Mouse (Mus musculus) natural killer cell, adult 2 months (primary cell): ENCODE results near the gene Nbeal1.
A peak's percentile ranks its signal among the peaks of the same experiment; 100 is the strongest.
"Not testable (repeated sequence)": the region's sequence is repeated elsewhere in the genome, so short reads cannot be mapped to it uniquely, and the experiment has no call there.

Experiments
- DNase-seq, 2 experiments: peaks; one replicate each; pipeline ENCODE4 v3.0.0; 2022; ENCODE audit warnings: low spot score in 2 of 2

Nbeal1 gene

DNA sequence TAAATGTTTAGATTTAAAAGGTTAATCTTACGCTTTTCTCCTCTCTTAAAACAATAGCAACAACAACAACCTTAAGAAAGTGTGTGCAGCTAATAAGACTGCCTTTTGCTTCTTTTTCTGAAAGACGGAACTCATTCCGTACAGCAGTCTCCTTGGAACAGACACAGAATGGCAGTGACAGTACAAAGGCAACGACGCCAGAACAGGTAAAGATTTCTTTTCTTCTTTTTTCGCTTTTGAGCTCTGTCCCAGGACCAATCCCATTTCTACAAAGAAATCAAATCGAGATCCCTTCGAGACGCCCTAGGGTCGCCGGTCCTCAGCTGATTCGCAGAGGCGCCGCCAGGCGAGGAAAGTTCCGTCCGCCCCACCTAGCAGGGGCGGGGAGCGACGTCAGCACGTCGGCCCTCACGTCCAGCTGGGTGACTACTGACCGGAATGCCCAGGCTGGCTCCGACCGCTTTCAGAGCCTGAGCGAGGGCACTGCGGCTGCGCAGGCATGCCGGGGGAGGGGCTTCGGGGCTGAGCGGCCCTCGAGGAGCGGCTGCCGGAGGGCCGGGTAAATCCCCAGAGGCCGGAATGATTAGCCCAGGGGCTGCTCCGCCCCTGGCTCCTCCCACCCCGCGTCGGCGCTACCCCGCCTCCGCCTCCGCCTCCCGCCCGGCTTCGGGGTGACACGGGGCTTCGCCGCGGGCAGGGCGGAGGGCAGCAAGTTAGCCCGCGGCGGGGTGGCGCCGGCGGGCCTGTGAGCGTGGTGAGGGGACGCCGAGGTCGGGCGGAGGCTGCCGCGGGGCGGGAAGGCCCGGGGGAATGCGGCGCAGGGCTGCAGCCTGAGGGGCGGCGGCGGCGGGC is at the start of gene Nbeal1:
Gene Nbeal1, plus strand, starts transcription at position 668 of the 852 bp plus-strand sequence.
- peak; percentile 98 to 99 for DNase-seq

- no peak for DNase-seq
Observed at GRCm38 (mm10) chr1:60137346-60137745, 43.1 kb upstream of the Nbeal1 start.

DNA sequence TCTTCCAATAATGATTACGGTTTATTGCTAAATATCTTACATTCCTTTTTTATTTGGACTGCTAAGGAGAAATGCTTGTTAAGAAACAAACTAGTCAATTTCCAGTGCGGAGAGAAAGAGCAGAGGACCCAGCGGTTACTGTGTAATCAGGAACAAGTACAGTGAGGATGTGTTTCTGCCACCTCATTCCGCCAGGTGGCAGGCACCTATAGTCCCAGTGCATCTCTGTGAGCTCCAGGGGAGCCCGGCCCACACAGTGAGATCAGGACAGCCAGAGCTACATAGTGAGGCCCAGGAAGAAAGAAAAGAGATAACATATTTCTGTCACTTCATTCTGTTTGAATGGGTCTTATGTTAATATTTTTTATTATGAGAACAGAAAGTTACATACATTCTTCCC is 27.7 kb upstream of the Nbeal1 start:
- DNase-seq, result no peak

GRCm38 (mm10) chr1:60156651-60157050 is 23.7 kb upstream of the Nbeal1 start:
- DNase-seq, result no peak

GRCm38 (mm10) chr1:60158411-60158810 is 22.0 kb upstream of the Nbeal1 start:
- peak; percentile 55 to 61 for DNase-seq

DNA sequence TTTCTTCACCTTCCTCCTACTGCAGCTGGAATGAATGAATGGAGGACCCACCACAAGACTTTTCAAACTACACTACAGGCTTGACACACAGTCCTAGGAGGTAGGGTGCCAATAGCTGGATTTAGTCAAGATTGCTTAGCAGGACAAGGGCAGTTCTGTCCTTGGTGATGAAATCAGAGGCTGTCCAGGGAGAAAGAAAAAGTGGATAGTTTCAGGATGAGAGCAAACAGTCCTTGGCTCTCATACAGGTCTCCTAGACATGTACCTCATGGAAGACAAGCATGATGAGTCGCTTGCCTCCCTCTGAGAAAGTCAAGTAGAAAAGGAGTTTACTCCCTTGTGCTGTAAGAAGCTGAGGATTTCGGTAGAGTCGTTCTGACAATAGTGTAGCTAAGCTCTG is 16.7 kb upstream of the Nbeal1 start:
- no peak for DNase-seq

GRCm38 (mm10) chr1:60169626-60170025 is 10.8 kb upstream of the Nbeal1 start:
- DNase-seq, result no peak

DNA sequence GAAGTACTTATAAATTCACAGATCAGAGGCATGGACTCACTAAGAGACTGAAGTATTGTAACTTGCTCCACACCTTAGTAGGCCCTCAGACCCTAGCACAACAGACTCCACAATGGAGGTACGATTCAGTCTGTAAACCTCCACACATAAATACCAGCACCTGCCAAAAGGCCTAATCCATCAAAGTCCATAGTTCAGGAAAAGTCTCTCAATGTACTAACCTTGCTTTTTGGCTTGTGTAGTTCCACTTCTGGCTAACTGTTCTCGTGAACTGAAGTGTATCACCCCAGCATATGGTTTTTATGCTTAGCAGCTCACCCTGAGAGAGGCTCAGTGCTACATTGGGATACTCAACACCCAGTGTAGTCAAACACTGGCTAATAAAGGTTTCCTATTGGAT is 10.1 kb upstream of the Nbeal1 start:
- DNase-seq, result no peak

DNA sequence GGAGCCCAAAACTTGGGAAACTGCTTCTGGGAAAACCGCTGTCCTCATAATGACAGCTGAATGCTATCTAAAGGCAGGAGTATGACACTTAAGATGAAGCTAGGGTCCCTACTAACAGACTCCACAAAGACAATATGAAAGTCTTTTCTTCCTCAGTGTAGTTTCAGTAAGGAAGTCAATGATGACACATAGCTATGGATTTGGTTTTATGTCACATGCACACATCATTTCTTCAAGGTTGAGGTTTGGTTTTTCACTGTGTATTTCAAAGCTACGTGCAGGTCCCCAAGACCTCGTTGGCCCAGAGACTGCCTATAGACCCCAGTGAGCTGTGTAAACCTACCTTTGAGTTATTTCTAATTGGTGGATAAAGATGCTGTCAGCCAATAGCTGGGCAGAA is 7.3 kb upstream of the Nbeal1 start:
- no peak for DNase-seq

DNA sequence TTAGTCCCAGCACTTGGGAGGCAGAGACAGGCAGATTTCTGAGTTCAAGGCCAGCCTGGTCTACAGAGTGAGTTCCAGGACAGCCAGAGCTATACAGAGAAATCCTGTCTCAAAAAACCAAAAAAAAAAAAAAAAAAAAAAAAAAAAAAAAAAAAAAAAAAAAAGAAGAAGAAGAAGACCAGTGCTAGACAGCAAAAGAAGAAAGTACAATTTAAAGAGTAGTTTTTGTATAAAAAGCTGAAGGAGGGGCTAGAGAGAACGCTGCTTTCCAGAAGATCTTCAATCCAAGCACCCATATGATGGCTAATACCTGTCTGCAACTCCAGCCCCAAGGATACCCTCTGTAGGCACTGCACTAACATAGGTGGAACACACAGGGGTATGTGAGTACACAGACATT is 2.6 kb upstream of the Nbeal1 start:
- DNase-seq, result not testable (repeated sequence)

DNA sequence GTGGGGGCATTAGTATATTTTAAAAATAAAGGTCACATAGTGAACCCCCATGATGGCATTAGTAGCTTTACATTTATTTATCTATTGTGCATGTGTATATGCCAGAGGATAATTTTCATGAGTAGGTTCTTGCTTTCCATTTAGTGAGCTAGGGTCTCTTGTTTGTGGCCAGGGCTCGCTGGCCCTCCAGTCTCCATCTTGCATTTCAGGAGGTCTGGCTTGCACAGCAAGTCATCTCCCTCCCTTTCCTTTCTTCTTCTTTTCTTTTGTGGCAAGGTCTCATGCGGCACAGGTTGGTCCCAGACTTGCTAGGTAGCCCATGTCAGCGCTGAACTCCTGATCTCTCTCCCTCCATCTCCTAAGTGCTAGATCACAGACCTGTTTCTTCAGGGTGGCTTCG is 1.0 kb upstream of the Nbeal1 start:
- no peak for DNase-seq

DNA sequence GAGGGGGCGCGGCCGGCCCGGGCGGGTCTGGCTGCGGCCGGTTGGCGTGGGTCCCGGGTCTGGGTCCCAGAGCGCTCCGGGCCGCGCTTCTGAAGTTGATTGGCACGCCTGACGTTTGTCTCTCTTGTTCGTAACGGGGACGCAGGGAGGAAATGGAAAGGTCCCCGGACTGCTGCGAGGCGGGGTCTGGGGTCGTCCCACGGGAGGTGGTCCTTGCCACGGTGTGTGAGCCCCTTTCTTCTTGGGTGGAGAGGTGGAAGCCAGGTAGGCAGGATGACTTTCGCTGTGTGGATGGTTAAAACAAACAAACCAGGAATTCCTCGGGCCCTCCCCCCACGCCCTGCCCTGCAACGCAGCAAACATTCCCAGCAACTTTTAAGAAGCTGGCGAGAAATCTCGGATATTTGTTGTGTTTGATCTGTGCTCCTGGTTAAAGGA is 404 bp downstream of the Nbeal1 start:
- DNase-seq, result no peak

GRCm38 (mm10) chr1:60188454-60188853 is 8.1 kb downstream of the Nbeal1 start:
- no peak for DNase-seq

- no peak for DNase-seq
Observed at GRCm38 (mm10) chr1:60196813-60197212, 16.4 kb downstream of the Nbeal1 start.

DNA sequence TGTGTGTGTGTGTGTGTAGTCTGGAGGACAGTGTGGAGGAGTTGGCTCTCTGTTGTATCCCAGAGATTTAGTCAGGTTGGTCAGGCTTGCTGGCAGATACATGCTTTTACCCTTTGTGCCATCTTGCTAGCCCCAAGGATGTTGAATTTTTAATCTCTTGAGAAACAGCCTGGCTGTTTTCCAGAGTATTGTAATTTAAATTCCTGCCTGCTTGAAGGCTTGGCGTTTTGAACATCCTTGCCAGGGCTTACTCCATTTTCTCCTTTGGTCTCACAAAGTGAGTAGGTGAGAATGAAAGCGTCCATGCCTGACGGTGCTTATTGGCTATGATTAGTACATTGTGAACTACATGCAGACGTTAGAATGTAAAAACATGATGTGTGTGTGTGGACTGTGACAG is 18.6 kb downstream of the Nbeal1 start:
- no peak for DNase-seq

DNA sequence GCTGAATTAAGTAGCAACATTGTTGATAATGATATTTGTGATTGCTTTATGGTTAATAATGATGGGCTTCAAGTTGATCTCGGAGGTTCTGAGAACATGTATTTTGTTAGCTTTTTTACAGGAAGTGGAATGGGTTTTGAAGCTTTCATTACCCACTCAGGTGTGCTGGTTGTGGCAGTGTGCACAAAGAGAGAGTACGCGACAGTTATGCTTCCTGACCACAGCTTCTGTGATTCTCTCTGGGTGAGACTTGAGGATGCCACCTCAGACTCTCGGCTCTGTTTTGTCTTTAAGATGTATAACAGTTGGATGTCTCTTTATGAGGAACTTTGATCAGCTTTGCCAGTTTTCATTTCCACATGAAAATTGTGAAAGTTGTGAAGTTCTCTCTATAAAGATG is 55.9 kb downstream of the Nbeal1 start:
- DNase-seq, result no peak

- no peak for DNase-seq
Observed at GRCm38 (mm10) chr1:60240430-60240829, 60.0 kb downstream of the Nbeal1 start.

GRCm38 (mm10) chr1:60268113-60268512 is 87.7 kb downstream of the Nbeal1 start:
- no peak for DNase-seq

GRCm38 (mm10) chr1:60269314-60269713 is 88.9 kb downstream of the Nbeal1 start:
- DNase-seq, result no peak

- DNase-seq, result peak in 1 of 2 experiments; percentile 5
Observed at GRCm38 (mm10) chr1:60272471-60272870, 92.1 kb downstream of the Nbeal1 start.

DNA sequence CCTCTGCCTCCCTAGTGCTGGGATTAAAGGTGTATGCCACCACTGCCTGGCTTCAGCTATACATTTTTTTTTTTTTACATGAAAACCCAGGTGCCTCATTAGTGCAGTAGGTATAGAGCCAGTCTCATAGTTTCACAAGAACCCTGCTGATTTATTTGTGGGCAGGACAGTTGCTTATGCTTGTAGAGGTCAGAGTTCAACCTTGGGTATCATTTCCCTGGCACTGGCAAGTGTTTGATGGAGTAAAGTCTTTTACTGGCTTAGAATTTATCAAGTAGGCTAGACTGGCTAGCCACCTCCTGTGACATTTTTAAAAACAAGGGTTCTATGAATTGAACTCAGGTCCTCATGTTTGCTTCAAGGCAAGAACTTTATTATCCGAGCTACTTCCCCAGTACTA is 113.5 kb downstream of the Nbeal1 start:
- no peak for DNase-seq

GRCm38 (mm10) chr1:60342808-60343629 is 162.6 kb downstream of the Nbeal1 start, which contains the start of gene Cyp20a1:
Gene Cyp20a1 (plus strand): TSS chr1:60343323.
- DNase-seq, result peak; percentile 77 to 84
